Mouse (Mus musculus) heart, postnatal 0 days (tissue): ENCODE measurements around the gene Hbb-y.

Experiments
- CTCF ChIP-seq: IDR thresholded peaks from 2 replicates; pipeline ENCODE4 v1.5.1; 2016; ENCODE audit warnings: antibody characterized with exemption, control low read depth, low read depth
- EP300 ChIP-seq: IDR thresholded peaks from 2 replicates; pipeline ENCODE4 v1.6.1; 2016; ENCODE audit warnings: antibody characterized with exemption, low read depth

- TF ChIP-seq CTCF: no peak
- no peak for TF ChIP-seq EP300
These were observed at the start of gene Hbb-y for GRCm38 (mm10) chr7:103853090-103853489.
